ENCODE assay signal across 8 mouse cellular contexts in the genomic region with DNA sequence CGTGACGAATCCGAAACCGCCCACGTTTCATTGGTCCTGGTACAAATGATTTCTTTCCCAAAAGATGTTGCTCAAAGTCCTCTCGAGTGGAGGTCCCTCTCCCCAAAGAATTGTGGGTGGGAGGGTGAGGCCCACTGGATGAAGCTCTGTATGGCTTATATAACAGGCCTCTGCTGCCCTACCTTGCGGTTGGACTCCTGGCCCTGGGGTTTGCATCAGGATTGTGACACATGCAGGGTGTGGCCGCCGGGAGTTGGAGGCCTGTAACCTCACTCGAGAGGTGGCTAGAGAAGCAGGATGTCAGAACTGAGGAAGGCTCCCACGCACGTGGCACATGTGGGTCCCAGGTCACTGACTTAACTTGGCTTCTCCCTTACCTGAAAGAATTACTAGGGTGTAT. TPM values are rescaled to one million over a fixed set of nuclear protein-coding genes. Genes with fewer than 3 reads are reported as not detected.
DNase-seq lines count a peak whose midpoint lies in the region; ATAC-seq and TF ChIP-seq lines count a peak whose summit lies in the region.

No protein-coding gene starts in this region.

- no peaks in the 10 kb centered on the region for H3K9me3 ChIP-seq in forebrain, embryonic 13.5 days (replicated peaks)
- H3K9me3 ChIP-seq in hindbrain, embryonic 16.5 days (ENCODE audit: control insufficient read depth, low read length), result no peaks in the 10 kb centered on the region

- 11% methylated on average over 12 of the region's 12 CpGs for WGBS in bone marrow, adult 2 months
- WGBS in forebrain, embryonic 13.5 days, result 13% methylated on average over 12 of the region's 12 CpGs
- WGBS in hindbrain, embryonic 16.5 days, result 21% methylated on average over 12 of the region's 12 CpGs
- under 1% methylated on average over 12 of the region's 12 CpGs for WGBS in liver, adult 2 months

- H3K79me2 ChIP-seq in liver, adult 2 months (ENCODE audit: control insufficient read depth, insufficient read depth, low read length), result peaks cover 11% of the 10 kb centered on the region; the same call in 1 of the 2 replicates

- H3K9ac ChIP-seq in forebrain, embryonic 13.5 days, result peak overlapping the region; percentile 73
- H3K9ac ChIP-seq in hindbrain, embryonic 16.5 days (ENCODE audit: low read depth, low read length), result peak overlapping the region; percentile 64
- peak overlapping the region; percentile 89 for H3K9ac ChIP-seq in liver, adult 2 months (ENCODE audit: low read depth, low read length)

- peak overlapping the region; percentile 29 for H3K27ac ChIP-seq in bone marrow, adult 2 months (ENCODE audit: control insufficient read depth, insufficient read depth, low read depth, low read length, poor library complexity)
- H3K27ac ChIP-seq in forebrain, embryonic 13.5 days, result peak overlapping the region; percentile 44; the same call in 1 of the 2 replicates
- H3K27ac ChIP-seq in hindbrain, embryonic 16.5 days (ENCODE audit: low read depth, low read length), result peak overlapping the region; percentile 51
- peak overlapping the region; percentile 98 for H3K27ac ChIP-seq in liver, adult 2 months (replicated peaks; ENCODE audit: insufficient read depth, low read depth, low read length)

- no peak for TF ChIP-seq POLR2A in bone marrow, adult 2 months (IDR thresholded peaks at IDR 0.05; ENCODE audit: borderline replicate concordance, control insufficient read depth, low read depth, low read length)
- no peak for TF ChIP-seq POLR2A in liver, adult 2 months (IDR thresholded peaks at IDR 0.05; ENCODE audit: extremely low read depth, insufficient read depth, low read length)

- peak overlapping the region; percentile 70 for H3K4me2 ChIP-seq in forebrain, embryonic 13.5 days
- peak overlapping the region; percentile 68 for H3K4me2 ChIP-seq in hindbrain, embryonic 16.5 days (ENCODE audit: low read length)

- H3K36me3 ChIP-seq in forebrain, embryonic 13.5 days (ENCODE audit: poor library complexity, severe bottlenecking), result no peaks in the 10 kb centered on the region
- no peaks in the 10 kb centered on the region for H3K36me3 ChIP-seq in hindbrain, embryonic 16.5 days (ENCODE audit: control insufficient read depth, insufficient read depth, low read length)
- H3K36me3 ChIP-seq in liver, adult 2 months (ENCODE audit: control insufficient read depth, insufficient read depth, low read length), result peaks cover 15% of the 10 kb centered on the region

- DNase-seq in lung, adult 18-20 months, result peak; percentile 43 to 73
- no peak for DNase-seq in lung, postnatal 14 days
- peak; percentile 76 for DNase-seq in liver, adult 2 months (ENCODE audit: extremely low read depth, low read depth, low spot score)
- peak; percentile 13 for DNase-seq in urinary bladder, postnatal 25 days (ENCODE audit: low spot score)

- H3K4me1 ChIP-seq in bone marrow, adult 2 months (ENCODE audit: control insufficient read depth, insufficient read depth, low read length), result no peaks in the 10 kb centered on the region; the same call in 1 of the 2 replicates
- peaks cover 23% of the 10 kb centered on the region for H3K4me1 ChIP-seq in forebrain, embryonic 13.5 days
- H3K4me1 ChIP-seq in hindbrain, embryonic 16.5 days (ENCODE audit: control insufficient read depth, insufficient read depth, low read depth, low read length), result peaks cover 10% of the 10 kb centered on the region
- peaks cover 19% of the 10 kb centered on the region; the same call in 1 of the 2 replicates for H3K4me1 ChIP-seq in liver, adult 2 months (ENCODE audit: control insufficient read depth, insufficient read depth, low read length)

- TF ChIP-seq CTCF in bone marrow, adult 2 months (IDR thresholded peaks at IDR 0.05; ENCODE audit: control insufficient read depth, insufficient read depth, low read length), result no peak
- no peak for TF ChIP-seq CTCF in liver, adult 2 months (IDR thresholded peaks at IDR 0.05; ENCODE audit: low read depth, low read length)

- no peak for ATAC-seq in forebrain, embryonic 13.5 days
- ATAC-seq in hindbrain, embryonic 16.5 days, result no peak
- ATAC-seq in monocyte, adult 5-6 weeks (replicated peaks; ENCODE audit: insufficient number of reproducible peaks, low FRiP score, low TSS enrichment, poor library complexity, severe bottlenecking), result 0 out of 2 replicates have a peak, but pooled peaks have one; percentile 28

- H3K27me3 ChIP-seq in forebrain, embryonic 13.5 days, result no peaks in the 10 kb centered on the region
- H3K27me3 ChIP-seq in hindbrain, embryonic 16.5 days (replicated peaks; ENCODE audit: control insufficient read depth, insufficient read depth, low read length), result no peaks in the 10 kb centered on the region
- H3K27me3 ChIP-seq in liver, adult 2 months (ENCODE audit: control insufficient read depth, insufficient read depth, low read length), result no peaks in the 10 kb centered on the region

- peak overlapping the region; percentile 95 for H3K4me3 ChIP-seq in bone marrow, adult 2 months (replicated peaks; ENCODE audit: control insufficient read depth, low read depth, low read length)
- H3K4me3 ChIP-seq in forebrain, embryonic 13.5 days, result peak overlapping the region; percentile 54
- H3K4me3 ChIP-seq in hindbrain, embryonic 16.5 days (ENCODE audit: low read length), result peak overlapping the region; percentile 52
- H3K4me3 ChIP-seq in liver, adult 2 months (ENCODE audit: insufficient read depth, low read depth, low read length), result peak overlapping the region; percentile 71

RNA-seq across cellular contexts. Expression of a gene that starts 0.8 kb away (rescaled TPM):
- 65.0 and 145 TPM in 2 replicates for polyA plus RNA-seq in bone marrow, adult 2 months (2011; ENCODE audit: insufficient read depth, insufficient read length, low replicate concordance, missing spikeins)
- 346 and 364 TPM in 2 replicates for polyA plus RNA-seq in forebrain, embryonic 13.5 days (2015; fragmentation: Nextera tagmentation; extraction: Ambion mirVana)
- polyA plus RNA-seq in hindbrain, embryonic 16.5 days (2015; fragmentation: Nextera tagmentation; extraction: Ambion mirVana), result 297 and 306 TPM in 2 replicates
- total RNA-seq in liver, adult 2 months (2014; rRNA removed), result 472 and 496 TPM in 2 replicates
- 134 and 154 TPM in 2 replicates for polyA plus RNA-seq in liver, adult 2 months (2012; rRNA removed)
- total RNA-seq in monocyte, adult 5-6 weeks (2017), result 128 to 201 TPM (median 187 TPM) in 3 replicates

RNA-seq across cellular contexts. Expression of a gene that starts 33.2 kb away (rescaled TPM):
- 3.0 and 3.9 TPM in 2 replicates for polyA plus RNA-seq in bone marrow, adult 2 months (2011; ENCODE audit: insufficient read depth, insufficient read length, low replicate concordance, missing spikeins)
- polyA plus RNA-seq in forebrain, embryonic 13.5 days (2015; fragmentation: Nextera tagmentation; extraction: Ambion mirVana), result 13.3 and 14.8 TPM in 2 replicates
- polyA plus RNA-seq in hindbrain, embryonic 16.5 days (2015; fragmentation: Nextera tagmentation; extraction: Ambion mirVana), result 20.9 and 22.0 TPM in 2 replicates
- total RNA-seq in liver, adult 2 months (2014; rRNA removed), result 0.83 and 1.3 TPM in 2 replicates
- 0.29 and 0.40 TPM in 2 replicates for polyA plus RNA-seq in liver, adult 2 months (2012; rRNA removed)
- total RNA-seq in monocyte, adult 5-6 weeks (2017), result 5.5 to 10.8 TPM (median 9.9 TPM) in 3 replicates

RNA-seq across cellular contexts. Expression of a gene that starts 44.7 kb away (rescaled TPM):
- polyA plus RNA-seq in bone marrow, adult 2 months (2011; ENCODE audit: insufficient read depth, insufficient read length, low replicate concordance, missing spikeins), result 1.9 and 7.3 TPM in 2 replicates
- polyA plus RNA-seq in forebrain, embryonic 13.5 days (2015; fragmentation: Nextera tagmentation; extraction: Ambion mirVana), result 0.09 and 0.11 TPM in 2 replicates
- polyA plus RNA-seq in hindbrain, embryonic 16.5 days (2015; fragmentation: Nextera tagmentation; extraction: Ambion mirVana), result 0.21 and 0.51 TPM in 2 replicates
- 1.9 and 2.4 TPM in 2 replicates for total RNA-seq in liver, adult 2 months (2014; rRNA removed)
- 0.19 and 0.71 TPM in 2 replicates for polyA plus RNA-seq in liver, adult 2 months (2012; rRNA removed)
- total RNA-seq in monocyte, adult 5-6 weeks (2017), result 152 to 248 TPM (median 234 TPM) in 3 replicates

Comparison
In these comparisons a context has a peak if more than half of its experiments do, and no peak if none do; other contexts are left out.
1. H3K27ac ChIP-seq: peak in every context shown above with its lines; median percentile 98 in liver, adult 2 months; 51 in hindbrain, embryonic 16.5 days; 44 in forebrain, embryonic 13.5 days; 29 in bone marrow, adult 2 months.